Mouse (Mus musculus): ENCODE data around the gene Ube4a. TPM values are rescaled to one million over a fixed set of nuclear protein-coding genes. Genes with fewer than 3 reads are reported as not detected.

Gene Ube4a
- total RNA-seq, 2 experiments from 2014 or later: 41.1 to 45.1 TPM

DNA sequence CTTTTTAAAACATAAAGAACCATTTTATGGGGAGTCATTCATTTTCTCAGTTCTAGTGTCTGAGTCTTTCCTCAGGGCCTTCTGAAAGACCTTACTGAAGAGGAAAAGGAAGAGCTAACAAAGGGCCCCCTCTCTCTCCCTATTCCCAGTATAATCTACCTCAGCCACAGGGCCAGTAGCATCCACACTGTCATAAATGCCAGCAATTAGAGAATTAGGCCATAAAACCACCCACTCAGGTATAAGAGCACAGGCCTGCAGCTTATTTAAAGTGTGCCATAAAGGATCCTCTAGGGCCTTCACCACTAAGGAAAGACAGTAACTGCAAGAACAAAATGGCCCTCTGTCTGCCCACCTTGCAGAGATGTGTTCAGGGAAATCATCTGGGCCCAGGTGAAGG, 91.2 kb downstream of the Ube4a start:
- intact Hi-C loops (cut with DNase I): no loop called here
- no peak for DNase-seq

DNA sequence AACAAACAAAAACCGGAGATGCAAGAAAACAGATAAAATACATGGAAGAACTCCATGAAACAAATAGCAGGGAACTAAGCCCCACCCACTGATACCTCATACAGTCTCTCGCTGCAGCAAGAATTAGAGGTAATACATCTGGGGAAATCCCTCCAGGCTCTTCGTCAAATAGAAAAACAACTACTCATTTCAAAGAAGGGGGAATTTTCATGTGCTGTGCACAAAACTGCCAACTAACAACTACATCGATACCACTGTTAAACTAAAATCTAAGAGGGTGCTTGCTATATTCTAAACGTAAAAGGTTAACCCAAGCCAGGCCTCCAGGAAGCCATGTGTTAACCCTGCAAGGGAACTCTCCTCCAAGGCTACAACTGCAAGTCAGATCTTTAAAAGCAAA, 91.7 kb downstream of the Ube4a start:
- DNase-seq: no peak
- intact Hi-C loops (cut with DNase I): no loop called here

Other genes with a start within 250 kb of the Ube4a start
- 100 to 1,000 TPM; 127 to 130 TPM for gene Phldb1, start 230.4 kb downstream of the Ube4a start, total RNA-seq (2021)
- gene Arcn1, start 197.8 kb downstream of the Ube4a start, total RNA-seq (2021): 100 to 1,000 TPM; 103 to 114 TPM
- gene Ift46, start 197.7 kb downstream of the Ube4a start, total RNA-seq (2021): 10 to 100 TPM; 42.6 to 50.5 TPM
- gene Tmem25, start 166.3 kb downstream of the Ube4a start, total RNA-seq (2021): 1 to 10 TPM; 6.7 to 7.4 TPM
- gene Ttc36, start 162.5 kb downstream of the Ube4a start, total RNA-seq (2021): 1 to 10 TPM; 1.1 to 1.5 TPM
- 10 to 100 TPM; 25.0 to 30.3 TPM for gene Kmt2a, start 84.3 kb downstream of the Ube4a start, total RNA-seq (2021)
- gene Atp5l, start 44.9 kb downstream of the Ube4a start, total RNA-seq (2021): 1,000 to 10,000 TPM; 1,370 to 1,379 TPM
- 1 to 10 TPM; 1.2 to 1.3 TPM for gene Cd3g, start 14.8 kb upstream of the Ube4a start, total RNA-seq (2021)
- gene Cd3d, start 16.2 kb upstream of the Ube4a start, total RNA-seq (2021): 1 to 10 TPM in 1 of 2 experiments, under 1 TPM in 1; 0.77 to 1.5 TPM
- gene Cd3e, start 44.0 kb upstream of the Ube4a start, total RNA-seq (2021): 1 to 10 TPM; 2.0 to 2.4 TPM
- gene Mpzl2, start 74.2 kb upstream of the Ube4a start, total RNA-seq (2021): 1 to 10 TPM; 1.6 to 2.2 TPM
- gene Mpzl3, start 89.6 kb upstream of the Ube4a start, total RNA-seq (2021): 1 to 10 TPM in 1 of 2 experiments, under 1 TPM in 1; 0.82 to 2.1 TPM
- gene Jaml, start 113.6 kb upstream of the Ube4a start, total RNA-seq (2021): under 1 TPM; 0.19 to 0.30 TPM
- 1 to 10 TPM in 1 of 2 experiments, under 1 TPM in 1; 0.79 to 1.1 TPM for gene Scn2b, start 152.2 kb upstream of the Ube4a start, total RNA-seq (2021)
- under 1 TPM; 0.20 to 0.22 TPM for gene Scn4b, start 172.8 kb upstream of the Ube4a start, total RNA-seq (2021)
- not detected for gene BC049352, start 216.4 kb upstream of the Ube4a start, total RNA-seq (2021)
- not detected for gene Tmprss4, start 238.5 kb upstream of the Ube4a start, total RNA-seq (2021)